Mouse (Mus musculus) gastrocnemius, postnatal 4 days (tissue): ENCODE measurements at regions not wholly inside any gene's neighbourhood (a gene's known extent, or its start where the extent isn't known, plus 50 kb on each side); places are given as distances from the start of the nearest gene placed in this dataset.

Experiments
- DNase-seq, 2 experiments: peaks; one replicate each; pipeline ENCODE4 v3.0.0; 2021 to 2022; ENCODE audit warnings: low spot score in 2 of 2, mixed read lengths in 2 of 2

DNA sequence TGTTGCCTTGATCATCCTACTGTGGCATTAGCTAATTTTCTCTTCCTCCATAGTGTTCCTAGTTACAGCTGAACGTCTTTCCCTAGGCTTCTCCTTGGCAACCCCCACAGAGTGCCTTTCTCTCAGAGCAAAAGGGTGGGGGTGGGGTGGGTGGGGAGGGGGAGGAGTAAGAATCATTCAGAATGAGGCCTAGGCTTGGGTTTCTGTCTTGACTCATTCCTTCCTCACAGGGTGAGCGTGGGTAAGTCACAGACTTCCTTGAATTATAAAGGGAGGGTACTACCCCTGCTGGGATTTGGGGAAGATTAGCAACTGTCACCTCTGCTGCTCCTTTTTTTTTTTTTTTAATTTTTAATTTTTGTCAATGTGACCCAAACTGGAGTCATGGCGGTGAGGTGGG lies 114.5 kb downstream of the Dhx35 start:
- DNase-seq: no peak

DNA sequence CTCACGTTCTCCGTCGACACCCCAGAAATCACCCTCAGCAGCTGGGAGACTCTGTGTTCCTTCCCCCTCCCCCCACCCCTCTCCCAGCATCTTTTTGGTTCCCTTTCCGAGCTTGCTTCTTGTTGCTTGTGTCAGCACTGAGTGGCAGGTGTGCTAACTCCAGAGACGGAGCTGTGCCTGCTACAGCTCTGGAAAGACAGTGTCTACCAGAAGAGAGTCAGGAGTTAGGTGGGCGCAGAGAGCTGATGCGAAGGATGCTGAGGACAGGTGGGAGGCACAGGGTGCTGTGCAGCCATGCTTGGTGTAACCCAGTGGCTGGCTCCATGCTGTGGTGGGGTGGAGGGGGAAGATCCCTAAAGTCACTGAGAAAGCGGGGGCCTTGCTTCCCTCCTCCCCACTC lies 115.7 kb downstream of the Dhx35 start:
- no peak for DNase-seq

DNA sequence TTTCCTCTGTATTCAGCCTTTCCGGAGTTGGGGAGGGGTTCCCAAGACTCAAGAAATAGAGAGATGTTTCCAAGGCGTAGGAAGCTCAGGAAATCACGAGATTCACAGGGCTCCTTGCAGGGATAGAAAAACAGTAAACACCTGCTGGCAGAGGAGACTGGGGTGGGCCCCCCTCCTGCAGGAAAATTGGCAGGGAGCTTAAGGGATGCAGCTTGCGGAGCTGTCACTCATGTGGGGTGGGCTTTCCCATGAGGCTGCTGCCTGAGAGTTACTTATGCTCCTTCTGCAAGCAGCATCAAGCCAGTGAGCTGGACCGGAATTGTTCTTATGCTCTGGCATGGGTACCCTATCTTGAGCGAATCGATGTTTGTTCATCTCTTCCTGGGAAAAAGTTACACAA lies 116.6 kb downstream of the Dhx35 start:
- no peak for DNase-seq

DNA sequence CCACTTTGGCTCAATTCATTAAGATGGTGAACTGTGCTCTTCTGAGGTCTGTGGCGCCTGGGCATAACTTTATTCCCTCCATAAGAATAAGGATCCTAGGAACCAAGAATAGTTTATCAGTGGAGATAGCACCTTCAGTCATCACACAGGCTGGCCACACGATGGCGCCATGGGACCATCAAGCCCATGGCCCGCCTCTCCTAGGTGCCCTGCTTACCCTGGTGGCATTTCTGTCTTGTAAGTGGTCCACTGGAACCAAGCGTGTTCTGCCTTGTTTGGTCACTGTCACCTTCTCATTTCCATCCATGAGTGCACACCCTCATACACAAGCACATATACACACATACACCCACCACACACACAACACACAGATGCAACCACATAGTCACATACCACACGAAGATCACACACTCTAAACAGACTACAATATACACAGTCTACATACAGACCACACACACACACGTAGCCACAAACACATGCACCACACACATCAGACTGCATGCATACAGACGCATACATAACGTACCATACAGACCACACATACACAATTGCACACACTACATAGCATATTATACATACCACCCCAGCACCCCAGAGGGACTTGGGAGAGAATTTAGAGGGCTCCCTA lies 118.1 kb downstream of the Dhx35 start:
- DNase-seq: peak in 1 of 2 experiments; percentile 42

DNA sequence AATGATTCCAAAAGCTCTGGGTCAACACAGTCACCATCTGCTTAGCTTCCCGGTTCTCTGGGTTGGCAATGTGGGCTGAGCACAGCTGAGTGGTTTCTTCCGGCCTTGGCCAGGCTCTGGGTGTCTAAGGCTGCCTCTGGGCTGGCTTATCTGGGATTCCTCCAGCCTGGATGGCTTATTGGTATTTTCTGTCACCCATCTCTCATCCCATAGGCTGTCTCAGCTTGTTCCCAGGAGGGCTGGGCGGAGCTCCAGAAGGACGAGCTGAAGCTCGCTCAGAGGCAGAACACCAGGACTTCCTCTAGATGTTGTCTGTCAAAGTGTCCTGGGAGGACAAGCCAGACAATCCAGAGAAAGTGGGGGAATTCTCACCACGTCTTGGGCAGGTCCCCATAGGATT lies 122.8 kb downstream of the Dhx35 start:
- DNase-seq: no peak

- DNase-seq: no peak
Observed at GRCm38 (mm10) chr2:158918312-158918711, 123.7 kb downstream of the Dhx35 start.

- no peak for DNase-seq
Observed at GRCm38 (mm10) chr2:158921342-158922255, 127.0 kb downstream of the Dhx35 start.

- DNase-seq: no peak
Observed at GRCm38 (mm10) chr2:158922766-158923165, 128.2 kb downstream of the Dhx35 start.

DNA sequence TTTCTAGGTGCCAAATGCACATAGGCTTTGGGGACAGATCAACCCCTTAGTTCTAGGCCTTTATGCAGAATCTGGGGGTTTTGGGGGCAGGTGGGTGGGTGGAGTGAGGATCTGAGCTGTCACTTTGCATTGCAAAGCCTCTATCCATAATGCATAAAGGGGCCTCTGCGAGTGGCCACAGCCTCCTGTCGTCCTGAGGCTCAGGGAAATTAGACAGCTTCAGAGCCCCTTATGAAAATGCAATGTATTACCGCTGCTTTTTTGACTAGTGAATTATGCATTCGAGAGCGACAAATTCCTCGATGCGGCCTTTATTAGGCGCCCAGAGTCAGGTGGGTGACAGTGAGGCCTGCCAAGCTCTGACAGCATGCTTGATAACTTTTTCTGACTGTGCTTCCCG lies 134.9 kb downstream of the Dhx35 start:
- no peak for DNase-seq

GRCm38 (mm10) chr2:158937948-158938565 lies 143.4 kb downstream of the Dhx35 start:
- no peak for DNase-seq

GRCm38 (mm10) chr2:158949418-158949817 lies 154.8 kb downstream of the Dhx35 start:
- no peak for DNase-seq

GRCm38 (mm10) chr2:158951061-158951460 lies 156.5 kb downstream of the Dhx35 start:
- no peak for DNase-seq

DNA sequence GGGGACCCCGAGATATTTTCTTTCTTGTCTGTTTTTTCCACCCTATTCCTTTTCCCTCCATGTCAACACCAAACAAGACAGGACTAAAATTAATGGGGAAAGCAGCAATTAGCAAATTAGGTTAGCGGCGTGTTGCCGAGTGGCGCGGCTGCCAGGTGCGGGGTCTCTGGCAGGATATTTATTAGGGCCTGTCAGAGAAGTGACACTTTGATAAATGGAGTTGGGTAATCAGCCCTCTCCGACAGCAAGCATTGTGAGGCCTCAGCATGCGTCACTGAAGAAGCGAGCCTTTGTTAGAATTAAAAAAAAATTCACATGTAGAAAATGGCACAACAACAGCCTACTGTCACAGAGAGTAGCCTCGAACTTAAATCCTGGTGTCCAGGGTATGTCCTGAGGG lies 162.3 kb downstream of the Dhx35 start:
- DNase-seq: no peak

GRCm38 (mm10) chr2:158965003-158965665 lies 170.5 kb downstream of the Dhx35 start:
- no peak for DNase-seq

GRCm38 (mm10) chr2:158972178-158972577 lies 177.6 kb downstream of the Dhx35 start:
- no peak for DNase-seq

- DNase-seq: peak in 1 of 2 experiments; percentile 35
Observed at GRCm38 (mm10) chr2:158985529-158986148, 191.0 kb downstream of the Dhx35 start.

- DNase-seq: no peak
Observed at GRCm38 (mm10) chr2:159002481-159003186, 208.0 kb downstream of the Dhx35 start.

- no peak for DNase-seq
Observed at GRCm38 (mm10) chr2:159003187-159003497, 208.5 kb downstream of the Dhx35 start.

DNA sequence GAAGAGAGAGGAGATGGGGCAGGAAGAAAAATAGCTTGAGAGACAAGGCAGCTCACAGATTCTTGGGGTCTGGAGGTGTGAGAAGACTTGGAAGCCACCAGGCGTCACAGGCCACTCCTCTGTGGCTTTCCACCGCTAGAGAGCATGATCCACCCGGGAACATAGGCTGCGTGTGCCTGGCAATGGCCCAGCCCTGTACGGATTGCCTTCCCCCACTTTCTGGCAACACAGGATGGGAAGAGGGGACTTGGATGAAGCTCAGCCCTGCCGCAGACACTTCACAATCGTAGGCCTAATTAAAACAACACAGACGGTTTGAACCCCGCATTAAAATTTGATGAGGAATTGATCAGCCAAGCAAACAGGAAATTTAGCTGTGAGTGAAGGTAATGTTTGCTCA lies 209.8 kb downstream of the Dhx35 start:
- DNase-seq: no peak

- DNase-seq: no peak
Observed at GRCm38 (mm10) chr2:159012725-159013124, 218.1 kb downstream of the Dhx35 start.

GRCm38 (mm10) chr2:159014553-159014952 lies 219.9 kb downstream of the Dhx35 start:
- no peak for DNase-seq
